Mouse (Mus musculus): ENCODE data around the gene Gon4l. TPM values are rescaled to one million over a fixed set of nuclear protein-coding genes. Genes with fewer than 3 reads are reported as not detected.
A peak's percentile ranks its signal among the peaks of the same experiment; 100 is the strongest.
"Not testable (repeated sequence)": the region's sequence is repeated elsewhere in the genome, so short reads cannot be mapped to it uniquely, and the experiment has no call there.

The Gon4l gene
- total RNA-seq (2021): 10 to 100 TPM; 14.2 to 15.9 TPM
- long read RNA-seq, experiment 1, partial matches to known transcripts: 1 of 6 reads
- long read RNA-seq, experiment 1, other reads (novel, unspliced or antisense): 5 of 6 reads
- long read RNA-seq, experiment 2, partial matches to known transcripts: 2 of 8 reads
- long read RNA-seq, experiment 2, other reads (novel, unspliced or antisense): 6 of 8 reads

DNA sequence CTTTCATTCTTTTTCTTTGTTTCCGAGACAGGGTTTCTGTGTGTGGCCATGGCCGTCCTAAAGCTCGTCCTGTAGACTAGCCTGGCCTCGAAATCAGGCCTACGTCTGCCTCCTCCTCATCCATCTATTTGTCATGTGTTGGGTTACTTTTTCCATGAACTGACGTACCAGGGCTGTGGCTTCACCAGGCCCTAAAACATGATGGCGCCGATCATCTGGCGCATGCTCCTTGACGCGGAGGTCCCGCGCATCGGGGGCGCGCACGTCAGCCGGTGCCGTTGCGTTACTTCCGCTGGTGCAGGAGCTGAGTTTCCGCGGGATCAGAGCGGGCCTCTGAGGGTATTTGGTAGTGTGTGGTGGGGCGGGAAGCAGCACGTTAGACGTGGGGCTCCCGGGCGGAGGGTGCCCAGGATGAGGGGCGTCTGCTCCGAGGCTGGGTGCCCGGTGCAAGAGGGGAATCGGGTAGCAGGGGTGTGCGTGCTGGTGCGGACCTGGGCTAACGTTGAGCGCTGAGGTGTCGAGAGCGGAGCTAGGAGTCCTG, at the start of gene Gon4l:
Gon4l (plus strand) TSS at position 281 of the 541 bp plus-strand sequence.
- H3K27ac ChIP-seq: peak within 1 kb of the TSS; percentile 80
- peak; percentile 30 for DNase-seq
- intact Hi-C loops (cut with DNase I): not testable (repeated sequence)
- H3K4me3 ChIP-seq: peak within 1 kb of the TSS; percentile 71

DNA sequence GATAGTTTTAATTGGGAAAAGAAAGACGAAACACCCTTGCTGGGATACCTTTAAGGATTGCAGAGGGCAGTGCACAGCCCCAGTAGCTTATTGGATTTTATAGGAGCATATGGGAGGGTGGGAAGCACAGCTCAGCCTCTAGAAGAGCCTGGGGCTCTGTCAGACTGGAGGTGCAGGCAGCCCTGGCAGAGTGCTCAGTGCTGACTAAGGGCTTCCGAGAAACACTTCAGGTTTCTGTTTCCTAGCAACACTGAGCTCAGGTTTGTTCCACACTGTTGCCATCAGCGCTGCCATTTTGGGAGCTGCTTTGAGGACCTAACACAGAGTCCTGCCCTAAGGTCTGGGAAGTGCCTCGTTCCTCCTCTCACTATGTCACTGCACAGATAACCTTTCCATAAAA, 48.7 kb upstream of the Gon4l start:
- not testable (repeated sequence) for H3K4me3 ChIP-seq, H3K27ac ChIP-seq, DNase-seq
- intact Hi-C loops (cut with DNase I): loop anchor here (10.0 kb wide), 1 partner anchor 58 kb away; no protein-coding TSS in a partner anchor

DNA sequence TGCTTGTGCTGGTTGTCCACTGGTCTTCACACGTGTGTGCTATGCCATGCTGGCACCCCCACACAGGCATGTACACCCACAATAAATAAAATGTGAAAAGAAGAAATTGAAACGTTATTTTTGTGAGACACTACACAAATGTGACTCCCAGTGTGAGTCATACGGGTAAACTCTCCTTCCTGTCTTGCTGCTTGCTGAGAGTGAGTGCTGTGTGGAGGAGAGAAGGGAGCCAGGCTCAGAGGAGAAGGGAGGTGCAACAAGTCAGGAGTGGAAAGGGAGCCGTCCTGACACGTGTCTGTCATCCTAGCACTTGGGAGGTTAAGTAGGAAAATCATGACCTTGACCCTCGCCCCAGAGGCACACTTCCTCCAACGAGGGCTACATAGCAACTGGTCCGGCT, 48.2 kb upstream of the Gon4l start:
- H3K4me3 ChIP-seq, H3K27ac ChIP-seq, DNase-seq: not testable (repeated sequence)
- intact Hi-C loops (cut with DNase I): loop anchor here (10.0 kb wide), 1 partner anchor 58 kb away; no protein-coding TSS in a partner anchor

DNA sequence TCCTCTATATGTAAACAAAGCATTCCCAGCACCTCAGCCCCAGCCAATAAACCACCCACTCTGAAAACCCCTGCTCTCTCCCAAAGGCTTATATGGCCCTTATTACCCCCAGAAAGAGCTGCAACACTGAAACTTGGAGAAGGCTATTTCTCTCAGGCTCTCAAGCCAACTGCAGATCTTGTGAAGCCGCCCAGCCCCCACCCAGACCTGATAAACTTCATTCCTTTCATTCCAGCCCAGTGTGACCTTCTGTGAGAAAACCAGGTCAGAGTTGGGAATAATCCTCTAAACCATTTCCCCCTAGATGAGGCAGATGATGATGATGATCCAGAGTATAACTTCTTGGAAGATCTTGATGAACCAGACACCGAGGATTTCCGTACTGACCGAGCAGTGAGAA, 47.0 kb upstream of the Gon4l start:
- H3K27ac ChIP-seq, DNase-seq, H3K4me3 ChIP-seq: not testable (repeated sequence)
- intact Hi-C loops (cut with DNase I): loop anchor here (10.0 kb wide), 1 partner anchor 57 kb away; no protein-coding TSS in a partner anchor

DNA sequence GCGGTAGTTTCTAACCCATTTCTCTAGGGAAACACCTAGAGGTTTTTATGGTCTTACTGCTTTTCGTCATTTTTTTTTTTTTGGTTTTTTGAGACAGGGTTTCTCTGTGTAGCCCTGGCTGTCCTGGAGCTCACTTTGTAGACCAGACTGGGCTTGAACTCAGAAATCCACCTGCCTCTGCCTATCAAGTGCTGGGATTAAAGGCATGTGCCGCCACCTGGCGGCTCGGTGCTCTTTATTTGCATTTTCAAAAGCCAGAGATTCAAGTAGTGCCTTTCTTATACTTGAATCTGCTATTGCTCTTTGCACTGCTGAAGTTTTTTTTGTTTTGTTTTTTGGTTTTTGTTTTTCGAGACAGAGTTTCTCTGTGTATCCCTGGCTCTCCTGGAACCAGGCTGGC, 37.5 kb upstream of the Gon4l start:
- intact Hi-C loops (cut with DNase I); DNase-seq; H3K4me3 ChIP-seq; H3K27ac ChIP-seq: not testable (repeated sequence)

DNA sequence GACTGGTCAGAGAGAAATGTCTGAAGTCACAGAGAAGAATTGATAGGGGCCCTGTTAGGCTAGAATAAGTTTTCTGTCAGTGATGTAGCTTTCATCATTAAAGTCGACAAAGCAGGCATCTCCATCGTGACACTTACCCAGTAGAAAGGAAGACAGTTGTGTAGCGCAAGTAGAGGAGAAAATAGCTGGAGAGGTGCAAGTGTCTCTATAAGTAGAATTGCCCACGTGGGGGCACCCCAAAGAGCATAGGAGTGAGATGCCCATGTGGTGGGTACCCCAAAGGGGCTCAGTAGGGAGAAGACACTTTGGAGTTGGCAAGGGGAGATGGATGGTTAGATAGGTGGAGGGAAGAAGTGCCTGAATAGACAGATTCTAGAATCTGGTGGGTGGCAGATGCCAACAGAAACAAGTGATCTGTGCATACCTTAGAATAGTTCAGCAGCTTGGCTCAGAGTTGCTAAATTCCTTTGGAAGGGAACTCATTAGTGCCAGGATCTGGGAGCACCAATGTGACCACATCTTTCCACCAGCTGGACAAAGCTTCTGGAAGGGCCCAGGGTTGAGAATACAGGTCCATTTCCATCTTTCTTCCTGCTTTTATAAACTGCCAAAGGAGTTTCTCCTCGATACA, 31.0 kb upstream of the Gon4l start:
- no peak for TF ChIP-seq CTCF (IDR thresholded peaks at IDR 0.05)
- no peak overlapping the region for H3K27ac ChIP-seq
- intact Hi-C loops (cut with DNase I): no loop called here
- no peak overlapping the region for H3K4me3 ChIP-seq
- DNase-seq: no peak

DNA sequence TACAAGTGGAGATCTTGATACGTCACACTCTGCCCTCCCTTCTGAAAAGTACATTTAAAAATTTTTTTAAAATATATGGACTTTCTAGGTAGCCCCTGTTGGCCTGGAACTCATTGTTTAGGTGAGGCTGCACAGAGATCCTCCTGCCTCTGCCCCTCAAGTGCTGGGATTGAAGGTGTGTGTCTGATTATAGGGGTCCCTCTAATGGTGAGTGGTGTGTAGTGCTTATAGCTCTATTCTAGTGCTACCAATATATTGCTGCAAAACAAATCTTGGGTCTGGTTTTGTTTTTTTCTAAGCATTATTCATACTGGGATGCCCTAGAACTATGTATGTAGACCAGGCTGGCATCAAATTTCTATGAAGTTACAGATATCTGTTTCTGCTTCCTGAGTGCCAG, 9.3 kb upstream of the Gon4l start:
- no peak overlapping the region for H3K4me3 ChIP-seq
- no peak overlapping the region for H3K27ac ChIP-seq
- no peak for DNase-seq
- peak; percentile 44 for TF ChIP-seq CTCF (IDR thresholded peaks at IDR 0.05)
- intact Hi-C loops (cut with DNase I): no loop called here

DNA sequence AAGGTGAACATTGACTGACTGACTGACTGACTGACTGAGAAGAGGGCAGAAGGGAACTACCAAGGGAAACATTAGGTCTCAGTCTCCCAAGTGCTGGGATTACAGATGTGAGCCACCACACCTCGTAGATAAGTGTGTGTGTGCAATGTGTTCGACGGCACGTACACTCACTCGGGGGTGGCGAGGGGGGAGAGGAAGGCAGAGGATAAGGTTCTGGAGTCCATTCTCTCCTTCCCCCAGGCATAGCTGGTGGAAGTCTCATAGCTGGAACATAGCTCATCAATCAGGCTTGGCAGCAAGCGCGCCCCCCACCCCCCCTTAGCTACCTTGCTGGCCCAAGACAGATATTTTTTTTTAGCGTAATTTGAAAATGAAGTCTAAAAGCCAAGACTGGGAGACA, 7.8 kb upstream of the Gon4l start:
- intact Hi-C loops (cut with DNase I): no loop called here

DNA sequence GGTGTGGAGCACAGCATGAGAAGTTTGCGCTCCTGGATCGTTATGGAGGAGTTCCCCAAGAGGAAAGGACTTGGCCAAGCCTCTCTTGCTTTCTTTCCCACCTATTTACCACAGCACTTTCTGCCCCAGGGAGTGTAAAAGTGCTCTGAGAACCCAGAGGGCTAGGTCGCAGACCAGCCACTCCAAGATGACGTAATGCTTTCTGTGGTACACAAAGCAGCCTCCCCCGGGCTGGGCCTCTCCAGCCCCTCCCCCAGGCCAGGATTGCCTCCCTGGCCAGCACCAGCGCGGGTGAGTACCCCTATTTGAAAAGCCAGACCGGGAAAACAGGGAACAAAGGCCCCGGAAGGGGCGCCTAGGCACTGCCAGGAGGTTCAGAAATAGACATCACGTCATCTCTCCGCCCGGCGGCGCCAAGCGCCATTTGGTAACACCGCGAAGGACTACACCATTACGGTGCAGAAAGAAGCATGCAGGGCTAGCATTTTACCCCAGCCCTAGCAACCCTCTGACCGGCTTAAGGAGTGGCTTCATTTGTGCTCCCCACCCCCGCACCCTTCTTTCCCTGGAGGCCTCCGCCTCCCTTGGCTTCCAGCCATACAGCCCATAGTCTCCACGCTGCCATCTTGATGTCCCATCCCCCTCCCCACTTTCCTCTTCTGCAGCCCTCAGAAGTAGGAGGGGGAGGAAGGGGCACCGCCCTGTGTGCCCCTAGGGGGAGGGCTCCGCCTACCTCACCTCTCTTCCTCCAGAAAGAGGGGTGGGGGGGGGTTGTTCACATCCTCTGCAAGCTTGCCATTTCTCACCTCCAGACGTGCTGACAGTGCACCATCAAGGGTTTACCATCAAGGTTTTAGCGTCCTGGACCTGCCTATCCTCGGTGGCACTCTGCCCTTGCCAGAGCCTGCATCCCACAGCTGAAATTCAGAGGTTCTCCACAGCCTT, 3.6 kb upstream of the Gon4l start:
- Histone ChIP-seq H3K4me3 (peak overlapping the region; percentile 68), H3K27ac (peak overlapping the region; percentile 84)
- intact Hi-C loops (cut with DNase I): not testable (repeated sequence)
- peak; percentile 59 for DNase-seq

More for the DNA sequence above, 7.8 kb upstream of the Gon4l start:
- no peak overlapping the region for H3K27ac ChIP-seq
- H3K4me3 ChIP-seq: no peak overlapping the region
- no peak for DNase-seq
- TF ChIP-seq CTCF (IDR thresholded peaks at IDR 0.05): no peak

DNA sequence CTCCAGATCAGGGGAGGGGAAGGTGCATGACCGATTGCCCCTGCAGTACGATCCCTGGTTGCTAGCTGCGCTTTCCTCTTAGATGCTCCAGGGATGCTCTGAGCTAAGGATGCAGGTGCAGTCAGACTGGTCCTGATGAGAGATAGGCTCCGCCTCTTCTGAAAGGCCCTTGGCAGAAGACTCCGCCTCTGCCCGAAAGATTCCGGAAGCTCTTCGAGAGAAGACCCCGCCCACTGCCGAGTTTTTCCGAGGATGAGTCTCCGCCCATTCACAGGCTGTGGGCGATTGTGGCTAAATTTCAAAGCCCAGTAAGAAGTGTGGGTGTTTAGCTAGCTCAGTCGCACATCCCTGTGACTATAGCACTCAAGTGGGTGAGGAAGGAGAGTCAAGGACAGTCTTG, 2.6 kb upstream of the Gon4l start:
- intact Hi-C loops (cut with DNase I); H3K27ac ChIP-seq; H3K4me3 ChIP-seq: not testable (repeated sequence)
- DNase-seq: peak; percentile 42

DNA sequence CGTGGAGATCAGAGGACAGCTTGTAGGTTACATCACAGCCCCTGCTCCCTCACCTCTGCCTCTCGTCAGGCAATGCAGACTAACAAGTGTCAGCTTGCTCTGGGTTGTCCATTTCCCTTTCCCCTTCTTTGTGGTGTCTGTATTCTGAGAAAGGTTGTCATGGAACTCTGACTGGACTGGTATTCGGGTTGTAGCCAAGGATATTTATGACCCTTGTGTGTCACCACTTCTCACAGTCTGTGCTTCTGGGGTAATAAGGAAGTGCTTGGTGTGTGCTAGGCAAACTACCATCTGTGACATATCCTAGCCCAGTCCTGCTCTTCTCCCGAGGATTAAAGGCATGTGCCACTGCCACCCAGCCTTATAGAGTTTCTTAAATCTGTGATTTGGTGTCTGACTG, 14.1 kb downstream of the Gon4l start:
- DNase-seq: no peak
- TF ChIP-seq CTCF (IDR thresholded peaks at IDR 0.05): no peak
- intact Hi-C loops (cut with DNase I): loop anchor here (10.0 kb wide), 1 partner anchor 64 kb away; no protein-coding TSS in a partner anchor
- H3K27ac ChIP-seq: no peak overlapping the region
- no peak overlapping the region for H3K4me3 ChIP-seq

DNA sequence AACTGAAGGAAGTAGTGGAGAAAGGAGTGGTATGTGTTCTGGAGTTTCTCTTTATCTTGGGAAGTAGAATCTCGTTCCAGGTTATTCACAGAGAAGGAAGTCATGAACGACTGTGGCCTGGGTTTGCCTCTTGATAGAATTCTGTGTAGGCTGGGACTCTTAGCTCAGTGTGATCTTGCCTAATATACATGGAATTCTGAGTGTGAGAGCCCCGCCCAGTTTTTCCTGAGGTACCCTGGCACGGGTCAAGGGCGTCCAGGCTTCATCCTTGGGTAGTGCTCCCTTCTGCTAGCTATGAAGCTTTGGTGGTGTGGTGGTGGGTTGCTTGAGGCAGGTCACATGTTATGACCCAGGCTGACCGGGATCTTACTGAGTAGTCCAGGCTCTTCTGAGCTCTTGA, 20.8 kb downstream of the Gon4l start:
- Histone ChIP-seq H3K27ac (no peak overlapping the region), H3K4me3 (no peak overlapping the region)
- DNase-seq: no peak
- no peak for TF ChIP-seq CTCF (IDR thresholded peaks at IDR 0.05)
- intact Hi-C loops (cut with DNase I): no loop called here

DNA sequence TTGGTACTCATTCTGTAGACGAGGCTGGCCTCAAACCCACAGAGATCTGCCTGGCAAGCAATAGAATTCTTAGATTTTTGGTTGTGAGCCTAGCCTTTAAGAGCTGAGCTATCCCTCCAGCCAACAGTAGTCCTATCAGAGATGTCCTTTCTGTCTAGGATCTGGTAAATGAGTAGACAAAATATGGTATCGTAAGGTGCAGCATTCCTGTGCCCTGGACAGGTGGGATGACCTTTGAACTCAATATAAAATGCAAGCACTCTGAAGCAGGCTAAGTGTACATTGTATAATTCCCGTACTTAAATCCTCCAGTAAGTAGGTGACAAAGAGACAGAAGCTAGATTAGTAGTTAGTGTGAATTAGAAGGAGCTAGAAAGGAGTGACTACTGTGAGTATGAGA, 27.1 kb downstream of the Gon4l start:
- intact Hi-C loops (cut with DNase I): no loop called here
- no peak overlapping the region for H3K27ac ChIP-seq
- no peak for DNase-seq
- no peak overlapping the region for H3K4me3 ChIP-seq
- no peak for TF ChIP-seq CTCF (IDR thresholded peaks at IDR 0.05)

DNA sequence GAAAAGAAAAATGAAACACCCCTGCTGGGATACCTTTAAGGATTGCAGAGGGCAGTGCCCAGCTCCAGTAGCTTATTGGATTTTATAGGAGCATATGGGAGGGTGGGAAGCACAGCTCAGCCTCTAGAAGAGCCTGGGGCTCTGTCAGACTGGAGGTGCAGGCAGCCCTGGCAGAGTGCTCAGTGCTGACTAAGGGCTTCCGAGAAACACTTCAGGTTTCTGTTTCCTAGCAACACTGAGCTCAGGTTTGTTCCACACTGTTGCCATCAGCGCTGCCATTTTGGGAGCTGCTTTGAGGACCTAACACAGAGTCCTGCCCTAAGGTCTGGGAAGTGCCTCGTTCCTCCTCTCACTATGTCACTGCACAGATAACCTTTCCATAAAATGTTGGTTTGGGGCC, 31.7 kb downstream of the Gon4l start:
- H3K4me3 ChIP-seq; H3K27ac ChIP-seq; DNase-seq; intact Hi-C loops (cut with DNase I): not testable (repeated sequence)

DNA sequence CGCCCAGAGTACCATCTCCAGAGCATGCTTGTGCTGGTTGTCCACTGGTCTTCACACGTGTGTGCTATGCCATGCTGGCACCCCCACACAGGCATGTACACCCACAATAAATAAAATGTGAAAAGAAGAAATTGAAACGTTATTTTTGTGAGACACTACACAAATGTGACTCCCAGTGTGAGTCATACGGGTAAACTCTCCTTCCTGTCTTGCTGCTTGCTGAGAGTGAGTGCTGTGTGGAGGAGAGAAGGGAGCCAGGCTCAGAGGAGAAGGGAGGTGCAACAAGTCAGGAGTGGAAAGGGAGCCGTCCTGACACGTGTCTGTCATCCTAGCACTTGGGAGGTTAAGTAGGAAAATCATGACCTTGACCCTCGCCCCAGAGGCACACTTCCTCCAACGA, 32.1 kb downstream of the Gon4l start:
- intact Hi-C loops (cut with DNase I); DNase-seq; H3K27ac ChIP-seq; H3K4me3 ChIP-seq: not testable (repeated sequence)

DNA sequence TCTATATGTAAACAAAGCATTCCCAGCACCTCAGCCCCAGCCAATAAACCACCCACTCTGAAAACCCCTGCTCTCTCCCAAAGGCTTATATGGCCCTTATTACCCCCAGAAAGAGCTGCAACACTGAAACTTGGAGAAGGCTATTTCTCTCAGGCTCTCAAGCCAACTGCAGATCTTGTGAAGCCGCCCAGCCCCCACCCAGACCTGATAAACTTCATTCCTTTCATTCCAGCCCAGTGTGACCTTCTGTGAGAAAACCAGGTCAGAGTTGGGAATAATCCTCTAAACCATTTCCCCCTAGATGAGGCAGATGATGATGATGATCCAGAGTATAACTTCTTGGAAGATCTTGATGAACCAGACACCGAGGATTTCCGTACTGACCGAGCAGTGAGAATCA, 33.4 kb downstream of the Gon4l start:
- H3K27ac ChIP-seq; DNase-seq; H3K4me3 ChIP-seq; intact Hi-C loops (cut with DNase I): not testable (repeated sequence)

DNA sequence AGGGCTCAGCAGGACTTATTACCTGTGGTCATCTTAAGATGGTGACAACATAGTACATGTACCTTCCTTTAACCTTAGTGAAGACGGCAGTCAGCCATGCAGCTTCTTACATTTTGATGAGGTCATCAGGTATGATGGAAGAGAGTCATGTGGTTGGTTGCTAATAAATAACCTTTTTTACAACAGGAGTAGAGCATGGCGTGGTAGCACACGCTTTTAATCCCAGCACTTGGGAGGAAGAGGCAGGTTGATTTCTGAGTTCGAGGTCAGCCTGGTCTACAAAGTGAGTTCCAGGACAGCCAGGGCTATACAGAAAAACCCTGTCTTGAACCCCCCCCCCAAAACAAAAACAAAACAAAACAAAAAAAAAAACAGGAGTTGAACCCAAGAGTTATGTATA, 47.5 kb downstream of the Gon4l start:
- H3K27ac ChIP-seq; intact Hi-C loops (cut with DNase I); H3K4me3 ChIP-seq; DNase-seq: not testable (repeated sequence)

DNA sequence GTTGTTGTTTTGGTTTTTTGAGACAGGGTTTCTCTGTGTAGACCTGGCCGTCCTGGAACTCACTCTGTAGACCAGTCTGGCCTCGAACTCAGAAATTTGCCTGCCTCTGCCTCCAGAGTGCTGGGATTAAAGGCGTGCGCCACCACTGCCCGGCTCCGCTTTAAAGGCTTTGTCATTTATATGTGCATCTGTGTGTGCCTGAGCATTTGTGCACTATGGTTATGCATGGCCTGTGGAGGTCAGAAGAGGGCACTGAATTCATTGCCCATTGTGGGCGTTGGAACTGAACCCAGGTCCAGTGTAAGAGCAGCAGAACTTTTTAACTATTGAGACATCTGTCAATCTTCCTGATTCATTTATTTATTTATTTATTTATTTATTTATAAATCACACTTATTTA, 58.0 kb downstream of the Gon4l start:
- intact Hi-C loops (cut with DNase I); DNase-seq; H3K27ac ChIP-seq; H3K4me3 ChIP-seq: not testable (repeated sequence)
